Mouse (Mus musculus): Measurements from ENCODE around the gene B3galt2.

DNA sequence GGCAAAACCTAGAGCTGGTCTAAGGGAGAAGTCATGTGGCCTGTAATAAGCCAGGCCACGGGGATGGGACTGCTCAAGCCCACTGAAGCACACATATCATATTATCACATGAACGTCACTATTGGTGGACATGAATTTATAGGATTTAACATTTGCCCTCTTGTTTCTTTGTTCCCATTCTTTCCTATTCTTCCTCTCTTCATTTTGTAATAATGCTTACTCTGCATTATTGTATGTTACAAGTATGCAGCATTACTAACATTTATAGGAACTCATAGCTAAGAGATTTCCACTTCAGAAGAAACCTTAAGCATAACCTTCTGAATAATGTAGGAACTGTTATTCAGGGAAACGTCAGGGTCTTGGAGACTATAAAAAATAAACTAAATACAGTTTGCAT is 44.4 kb downstream of the B3galt2 start:
- no peak for TF ChIP-seq CTCF (IDR thresholded peaks at IDR 0.05; ENCODE audit: borderline replicate concordance, extremely low read depth, insufficient read depth, insufficient read length)
- TF ChIP-seq POLR2A (IDR thresholded peaks at IDR 0.05; ENCODE audit: borderline replicate concordance, extremely low read depth, insufficient read depth, insufficient read length, poor library complexity, severe bottlenecking), result no peak
